Mouse (Mus musculus): ENCODE measurements around the gene Ficd.
"Not testable (repeated sequence)": the region's sequence is repeated elsewhere in the genome, so short reads cannot be mapped to it uniquely, and the experiment has no call there.

Gene Ficd

DNA sequence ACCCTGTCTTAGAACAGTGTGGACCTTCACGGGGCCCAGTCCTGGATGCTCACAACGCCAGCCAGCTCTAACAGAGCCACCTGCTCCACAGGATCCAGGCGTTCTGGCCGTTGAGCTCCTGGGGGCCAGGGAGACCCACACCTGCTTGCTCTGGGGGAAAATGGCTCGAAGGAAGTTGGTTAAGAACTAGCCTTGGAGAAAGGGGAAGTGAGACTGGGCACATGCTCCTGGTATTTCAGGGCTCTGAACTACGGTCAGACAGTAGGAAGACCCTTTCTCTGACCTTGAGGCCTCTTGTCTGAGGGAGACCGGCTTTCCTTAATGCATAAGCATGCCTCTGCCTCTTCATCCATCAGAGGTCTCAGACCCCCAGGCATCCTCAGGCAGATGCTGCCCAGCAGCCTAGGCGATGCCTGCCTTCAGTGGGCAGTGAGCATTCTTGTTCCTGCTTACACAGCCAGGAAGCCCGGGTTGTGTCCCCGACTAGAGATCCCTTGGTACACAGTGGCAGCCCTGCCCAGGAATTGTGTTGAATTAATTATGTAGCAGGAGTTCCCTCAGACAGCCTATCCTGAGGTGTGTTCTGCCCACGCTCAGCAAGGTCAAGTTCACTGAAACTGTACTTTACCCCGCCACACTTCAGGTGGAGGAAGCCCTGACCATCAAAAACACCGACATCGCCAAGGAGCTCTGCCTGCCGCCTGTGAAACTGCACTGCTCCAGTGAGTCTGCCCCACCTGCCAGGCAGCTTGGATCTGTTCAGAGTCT is 40.7 kb downstream of the Ficd start:
- peak; percentile 56 to 65 for DNase-seq

DNA sequence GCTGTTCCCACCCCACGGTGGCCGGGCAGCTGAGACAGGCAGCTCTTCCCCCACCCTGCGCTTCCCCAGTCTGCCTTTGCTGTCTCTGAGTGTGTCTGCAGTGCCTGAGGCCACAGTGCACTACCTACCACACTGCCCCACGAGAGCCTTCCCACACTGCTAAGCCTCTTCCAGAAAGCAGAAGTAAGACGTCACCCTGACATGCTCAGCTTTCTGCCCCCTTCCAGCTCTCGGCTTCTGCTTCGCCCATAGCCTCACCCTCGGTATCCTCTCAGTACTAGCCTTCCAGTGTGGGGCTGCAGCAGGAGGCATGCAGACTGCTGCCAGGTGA is 41.3 kb downstream of the Ficd start:
- no peak for DNase-seq

DNA sequence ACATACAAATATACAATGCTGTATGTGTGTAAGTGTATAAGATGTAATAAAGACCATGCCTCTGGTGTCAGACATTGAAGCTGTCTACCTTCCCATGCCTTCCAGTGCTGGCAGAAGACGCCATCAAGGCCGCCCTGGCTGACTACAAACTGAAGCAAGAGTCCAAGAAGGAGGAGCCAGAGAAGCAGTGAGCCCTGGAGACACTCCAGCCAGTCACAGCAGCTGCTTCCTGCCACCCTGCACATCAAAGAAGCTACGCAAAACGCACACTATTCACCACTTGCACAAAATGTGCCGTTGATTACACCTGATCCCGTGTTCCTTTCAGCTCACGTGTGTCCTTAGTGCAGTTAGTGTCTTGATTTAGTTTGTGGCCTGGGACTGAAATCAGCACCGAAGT is 42.1 kb downstream of the Ficd start:
- peak in 1 of 2 experiments; percentile 31 for DNase-seq

DNA sequence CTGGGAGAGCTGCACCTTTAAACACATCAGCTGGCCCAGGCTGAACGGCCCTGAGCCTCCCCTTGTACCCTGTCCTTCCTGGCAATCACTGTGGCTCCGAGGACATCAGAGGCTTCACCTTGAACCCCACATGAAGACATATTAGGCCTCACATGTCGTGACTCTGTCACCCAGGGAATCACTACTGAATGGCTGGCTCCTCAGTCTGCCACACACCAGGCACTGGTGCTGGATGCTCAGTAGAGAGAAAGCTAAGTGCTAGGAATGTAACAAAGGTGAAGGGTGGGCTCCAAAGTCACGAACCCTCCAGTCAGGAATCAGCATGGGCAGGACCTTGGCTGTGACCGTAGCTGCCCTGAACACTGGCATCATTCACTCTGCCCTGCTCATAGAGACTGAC is 44.0 kb downstream of the Ficd start:
- no peak for DNase-seq

DNA sequence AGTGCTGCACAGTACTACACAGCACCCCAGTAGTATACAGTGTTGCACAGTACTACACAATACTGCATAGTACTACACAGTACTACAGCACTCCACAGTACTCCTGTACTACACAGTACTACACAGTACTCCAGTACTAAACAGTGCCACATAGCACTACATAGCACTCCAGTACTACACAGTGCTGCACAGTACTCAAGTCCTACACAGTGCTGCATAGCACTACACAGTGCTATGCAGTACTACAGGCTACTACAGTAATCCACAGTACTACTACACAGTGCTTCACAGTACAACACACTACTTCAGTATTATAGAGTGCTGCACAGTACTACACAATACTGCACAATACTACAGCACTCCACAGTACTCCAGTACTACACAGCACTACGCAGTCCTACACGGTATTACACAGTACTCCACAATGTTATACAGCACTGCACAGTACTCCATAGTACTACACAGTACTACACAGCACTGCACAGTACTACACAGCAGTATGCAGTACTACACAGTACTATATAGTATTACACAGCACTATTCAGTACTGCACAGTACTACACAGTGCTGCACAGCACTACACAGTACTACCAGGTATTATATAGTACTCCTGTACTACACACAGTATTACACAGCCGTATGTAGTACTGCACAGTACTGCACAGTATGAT is 44.6 kb downstream of the Ficd start:
- no peak for DNase-seq

DNA sequence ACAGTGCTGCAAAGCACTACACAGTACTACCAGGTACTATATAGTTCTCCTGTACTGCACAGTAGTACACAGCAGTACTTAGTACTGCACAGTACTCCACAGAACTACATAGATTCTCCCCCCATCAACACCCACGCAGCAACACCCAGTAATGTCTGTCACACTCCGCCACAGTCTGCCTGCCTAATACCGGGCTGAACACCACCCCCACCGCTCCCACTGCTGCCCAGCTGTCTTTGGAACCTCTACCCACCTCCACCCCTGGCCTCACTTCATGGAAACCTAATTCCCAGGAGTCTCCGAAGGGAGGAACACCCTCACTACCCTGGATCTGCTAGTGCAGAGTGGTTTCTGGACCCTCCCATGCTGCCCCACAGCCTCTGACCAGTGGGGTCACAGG is 45.2 kb downstream of the Ficd start:
- no peak for DNase-seq

DNA sequence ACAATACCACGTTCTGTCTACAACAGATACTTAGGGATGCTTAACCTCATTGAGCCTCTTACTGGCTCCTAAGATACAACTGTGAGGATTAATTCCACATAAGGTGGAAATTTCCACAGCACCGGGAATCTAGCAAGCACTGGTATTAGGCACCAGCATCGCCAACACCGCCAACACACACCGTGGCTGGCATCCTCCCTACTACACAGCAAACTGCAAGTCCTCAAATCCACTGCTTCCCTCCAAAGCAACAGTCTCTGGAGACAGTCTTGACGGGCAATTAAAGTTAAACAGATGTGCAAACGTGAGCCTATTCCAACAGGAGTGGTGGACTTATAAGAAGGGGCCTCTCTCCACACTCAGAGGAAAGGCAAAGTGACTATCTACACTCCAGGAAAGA is 45.7 kb downstream of the Ficd start:
- no peak for DNase-seq

DNA sequence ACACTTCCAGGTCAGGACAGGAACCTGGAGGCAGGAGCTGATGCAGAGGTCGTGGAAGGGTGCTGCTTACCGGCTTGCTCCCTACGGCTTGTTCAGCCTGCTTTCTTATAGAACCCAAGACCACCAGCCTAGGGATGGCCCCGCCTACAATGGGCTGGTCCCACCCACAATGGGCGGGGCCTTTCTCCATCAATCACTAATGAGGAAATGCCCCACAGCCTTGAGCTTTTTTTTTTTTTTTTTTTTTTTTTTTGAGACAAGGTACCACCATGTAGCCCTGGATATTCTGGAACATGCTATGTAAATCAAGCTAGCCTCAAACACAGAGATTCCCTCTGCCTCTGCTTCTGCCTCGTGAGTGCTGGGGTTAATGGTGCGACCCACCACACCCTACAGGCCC is 46.3 kb downstream of the Ficd start:
- no peak for DNase-seq

DNA sequence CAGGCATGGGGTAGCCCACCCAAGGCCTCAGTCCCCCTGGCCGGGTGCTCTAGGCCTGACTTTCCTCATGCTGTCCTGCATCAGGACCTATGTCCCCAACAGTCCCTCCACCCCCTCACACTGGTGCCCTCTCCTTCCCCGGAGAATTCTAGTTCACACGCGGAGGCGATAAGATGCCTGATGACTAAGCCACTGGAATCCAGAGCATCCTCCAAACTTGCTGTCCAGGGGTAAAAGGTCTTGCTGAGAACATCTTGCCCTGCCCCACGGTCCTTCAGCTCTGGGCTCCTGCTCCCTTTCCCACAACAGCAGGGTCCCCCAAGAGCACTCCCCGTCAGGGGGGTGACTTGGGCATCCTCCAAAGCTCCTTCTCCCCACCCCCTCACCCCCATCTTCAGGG is 47.0 kb downstream of the Ficd start:
- peak in 1 of 2 experiments; percentile 29 for DNase-seq

DNA sequence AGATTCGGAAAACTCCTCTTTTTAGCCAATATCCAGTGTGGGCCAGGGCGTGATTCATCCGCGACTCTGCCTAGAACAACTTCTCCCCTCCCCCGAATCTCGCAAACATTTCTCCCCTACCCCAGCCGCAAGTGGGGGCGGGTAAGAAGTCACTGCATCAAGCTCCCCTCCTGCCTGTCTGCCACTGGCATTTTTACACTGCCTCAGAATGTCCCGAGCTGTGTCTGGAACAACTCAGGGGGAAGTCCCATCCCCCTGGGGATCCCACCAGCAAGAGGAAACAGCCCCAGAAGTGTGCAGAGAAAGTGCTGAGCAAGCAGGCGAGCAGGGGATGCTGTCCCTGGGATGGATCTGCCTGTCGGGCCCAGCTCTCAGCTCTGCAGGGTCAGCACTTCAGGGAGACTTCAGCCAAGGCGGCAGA is 48.0 kb downstream of the Ficd start:
- peak in 1 of 2 experiments; percentile 33 for DNase-seq

DNA sequence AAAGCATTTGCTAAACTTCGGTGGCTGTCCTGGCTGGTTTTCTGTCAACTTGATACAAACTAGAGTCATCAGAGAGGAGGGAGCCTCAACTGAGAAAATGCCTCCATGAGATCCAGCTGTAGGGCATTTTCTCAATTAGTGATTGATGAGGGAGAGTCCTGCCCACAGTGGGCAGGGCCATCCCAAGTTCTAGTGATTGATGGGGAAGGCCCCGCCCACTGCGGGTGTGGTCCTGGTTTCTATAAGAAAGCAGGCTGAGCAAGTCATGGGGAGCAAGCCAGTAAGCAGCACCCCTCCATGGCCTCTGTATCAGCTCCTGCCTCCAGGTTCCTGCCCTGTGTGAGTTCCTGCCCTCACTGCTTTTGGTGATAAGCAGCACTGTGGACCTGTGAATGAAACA is 48.5 kb downstream of the Ficd start:
- DNase-seq: not testable (repeated sequence)

DNA sequence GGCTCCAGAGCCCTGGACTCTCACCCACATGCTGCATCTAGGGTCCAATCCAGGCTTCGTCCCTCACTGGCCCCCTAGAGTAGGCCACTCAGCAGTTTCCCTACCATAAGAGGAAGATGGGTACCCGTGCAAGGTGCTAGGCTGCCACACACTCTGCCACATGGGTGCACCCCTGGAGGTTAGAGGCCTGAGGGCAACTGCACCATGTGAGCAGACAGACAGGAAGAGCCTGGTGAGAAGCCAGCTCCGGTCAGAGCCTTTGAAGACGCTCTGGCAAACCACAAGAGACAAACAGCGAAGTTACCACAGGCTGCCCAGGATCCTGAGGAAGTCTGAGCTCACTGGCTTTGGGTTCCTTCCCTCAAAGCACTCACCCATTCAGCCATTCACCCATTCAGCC is 51.4 kb downstream of the Ficd start:
- DNase-seq: no peak

DNA sequence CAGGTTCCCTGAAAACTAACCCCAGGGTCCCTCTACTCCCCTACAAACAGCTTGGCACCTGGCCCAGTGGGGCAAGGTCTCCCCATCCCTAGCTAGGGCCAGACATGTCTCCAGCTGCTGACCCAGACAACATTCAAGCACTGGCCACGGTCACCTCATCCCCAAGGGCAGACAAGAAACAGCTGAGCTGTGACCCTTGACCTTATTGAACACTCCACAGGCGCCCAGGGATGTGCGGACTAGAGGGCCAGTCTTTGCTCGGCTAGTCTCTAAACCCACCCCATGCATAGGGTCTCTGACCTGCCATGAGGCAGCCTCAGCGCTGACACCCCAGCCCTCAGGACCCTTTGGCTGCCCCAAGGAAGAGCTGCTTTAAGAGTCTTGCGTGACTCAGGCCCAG is 53.0 kb downstream of the Ficd start:
- DNase-seq: no peak

DNA sequence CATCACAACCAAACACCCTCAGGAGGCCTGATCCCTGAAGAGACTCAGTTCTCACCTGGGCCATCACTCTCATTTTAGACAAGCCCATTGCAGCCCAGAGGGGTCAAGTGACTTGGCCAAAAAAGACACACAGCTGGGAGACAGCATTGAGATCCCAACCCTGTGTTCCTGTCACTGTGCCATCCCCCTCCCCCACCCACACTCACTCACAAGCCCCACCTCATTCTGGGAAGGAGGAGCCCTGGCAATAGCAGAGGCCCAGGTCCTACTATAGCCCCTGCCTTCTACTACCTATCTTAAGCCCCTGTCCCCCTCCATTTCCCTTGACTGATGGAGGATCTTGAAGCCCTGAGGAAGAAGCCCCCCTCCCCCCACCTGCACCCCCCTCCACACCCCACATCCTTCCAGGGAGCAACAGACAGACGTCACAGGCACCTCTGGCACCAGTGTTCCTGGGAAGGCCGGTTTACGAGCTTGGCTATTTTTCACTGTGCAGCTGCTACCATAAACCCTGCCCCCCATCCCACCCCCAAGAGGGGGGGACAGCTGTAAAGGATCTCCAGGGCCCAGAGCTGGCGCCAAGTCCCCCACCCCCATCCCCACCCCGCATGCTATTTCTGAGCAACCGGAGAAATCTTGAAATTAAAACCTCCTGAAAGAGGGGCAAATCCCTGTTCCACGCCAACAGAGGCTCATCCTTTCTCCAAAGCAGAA is 53.6 kb downstream of the Ficd start:
- peak in 1 of 2 experiments; percentile 44 for DNase-seq
